Mouse (Mus musculus): ENCODE data around the gene Kcnn3. TPM values are rescaled to one million over a fixed set of nuclear protein-coding genes. Genes with fewer than 3 reads are reported as not detected.

Kcnn3 gene
- polyA plus RNA-seq, 1 experiment from 2014 or later = 4.5 TPM

DNA sequence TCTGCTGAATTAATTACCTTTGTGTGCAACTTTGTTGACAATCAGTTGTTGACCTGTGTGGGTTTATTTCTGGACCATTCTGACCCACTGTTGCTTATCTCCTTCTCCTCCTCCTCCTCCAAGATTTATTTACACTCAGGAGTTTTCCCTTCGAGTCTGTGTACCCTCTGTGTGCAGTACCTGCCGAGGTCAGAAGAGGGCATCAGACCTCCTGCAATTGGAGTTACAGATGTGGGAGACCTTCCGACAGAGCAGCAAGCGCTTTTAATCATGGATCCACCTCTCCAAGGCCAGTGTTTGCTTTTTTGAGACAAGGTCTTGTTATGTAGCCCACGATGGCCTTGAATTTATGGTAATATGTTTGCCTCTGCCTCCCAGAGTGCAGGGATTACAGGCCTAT, 25.3 kb upstream of the Kcnn3 start:
- no peaks in the 10 kb centered on the region for H3K4me1 ChIP-seq
- no peaks in the 10 kb centered on the region for H3K36me3 ChIP-seq
- H3K27me3 ChIP-seq (replicated peaks) = no peaks in the 10 kb centered on the region
- no peak overlapping the region for H3K4me3 ChIP-seq (replicated peaks)
- H3K4me2 ChIP-seq = no peak overlapping the region
- WGBS = 84% methylated on average over 5 of the region's 5 CpGs
- H3K9me3 ChIP-seq = no peaks in the 10 kb centered on the region
- no peak for ATAC-seq (ENCODE audit: insufficient read depth, low FRiP score, low read depth)
- no peak overlapping the region for H3K9ac ChIP-seq
- no peak overlapping the region for H3K27ac ChIP-seq

DNA sequence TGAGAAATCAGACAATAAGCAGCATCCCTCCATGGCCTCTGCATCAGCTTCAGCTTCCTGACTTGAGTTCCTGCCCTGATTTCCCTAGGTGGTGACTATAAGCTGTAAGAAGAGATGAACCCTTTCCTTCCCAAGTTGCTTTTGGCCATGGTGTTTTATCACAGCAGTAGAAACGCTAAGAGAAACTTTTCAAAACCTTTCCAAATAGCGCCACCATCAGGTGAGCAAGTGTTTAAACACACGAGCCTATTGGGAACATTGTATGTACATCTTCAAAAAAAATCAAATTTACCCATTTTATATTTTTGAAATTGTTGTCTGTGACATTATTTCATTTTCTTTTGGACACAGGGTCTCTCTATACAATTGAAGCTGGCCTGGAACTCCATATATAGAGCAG, 23.6 kb upstream of the Kcnn3 start:
- H3K9me3 ChIP-seq = no peaks in the 10 kb centered on the region
- H3K27me3 ChIP-seq (replicated peaks) = no peaks in the 10 kb centered on the region
- 72% methylated on average over 3 of the region's 3 CpGs for WGBS
- no peak overlapping the region for H3K4me3 ChIP-seq (replicated peaks)
- H3K27ac ChIP-seq = no peak overlapping the region
- H3K4me2 ChIP-seq = no peak overlapping the region
- no peak overlapping the region for H3K9ac ChIP-seq
- no peak for ATAC-seq (ENCODE audit: insufficient read depth, low FRiP score, low read depth)
- no peaks in the 10 kb centered on the region for H3K4me1 ChIP-seq
- H3K36me3 ChIP-seq = no peaks in the 10 kb centered on the region

DNA sequence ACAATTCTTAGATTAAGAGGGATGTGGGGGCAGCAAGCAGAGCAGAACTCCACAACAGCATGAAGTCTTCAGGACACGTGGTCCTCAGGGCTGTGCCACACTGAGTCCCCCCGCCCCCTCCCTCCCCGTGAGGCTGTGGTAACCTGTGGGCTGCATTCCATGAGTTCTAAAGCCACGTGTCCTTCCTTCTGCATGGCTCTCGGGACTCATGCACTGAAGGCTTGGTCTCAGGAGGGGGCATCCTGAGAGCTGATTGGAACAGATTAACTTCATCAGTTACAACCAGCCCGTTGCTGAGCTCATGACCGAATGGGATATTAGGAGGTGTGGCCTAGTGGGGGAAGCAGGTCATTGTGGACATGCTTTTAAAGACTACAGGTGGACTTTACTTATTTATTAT, 20.3 kb upstream of the Kcnn3 start:
- H3K9me3 ChIP-seq = no peaks in the 10 kb centered on the region
- no peak overlapping the region for H3K4me3 ChIP-seq (replicated peaks)
- no peaks in the 10 kb centered on the region for H3K36me3 ChIP-seq
- no peak overlapping the region for H3K4me2 ChIP-seq
- 52% methylated on average over 7 of the region's 7 CpGs for WGBS
- H3K9ac ChIP-seq = no peak overlapping the region
- ATAC-seq (ENCODE audit: insufficient read depth, low FRiP score, low read depth) = no peak
- no peak overlapping the region for H3K27ac ChIP-seq
- no peaks in the 10 kb centered on the region for H3K27me3 ChIP-seq (replicated peaks)
- no peaks in the 10 kb centered on the region for H3K4me1 ChIP-seq

DNA sequence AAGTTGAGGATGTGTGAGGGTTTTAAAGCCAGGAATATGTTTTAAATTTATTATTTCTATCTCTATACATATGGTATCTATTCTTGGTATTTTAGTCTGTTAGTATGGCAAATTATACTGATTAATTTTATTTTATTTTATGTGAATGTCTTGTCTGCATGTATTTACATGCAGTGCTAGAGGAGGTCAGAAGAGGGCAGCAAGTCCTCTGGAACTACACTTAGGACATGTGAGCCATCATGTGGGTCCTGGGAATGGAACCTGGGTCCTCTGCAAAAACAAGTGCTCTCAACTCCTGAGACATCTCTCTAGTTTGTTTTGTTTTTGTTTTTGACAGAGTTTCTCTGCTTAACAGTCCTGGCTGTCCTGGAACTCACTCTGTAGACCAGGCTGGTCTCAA, 18.5 kb upstream of the Kcnn3 start:
- Histone ChIP-seq H3K27ac (no peak overlapping the region), H3K27me3 (replicated peaks) (no peaks in the 10 kb centered on the region), H3K9me3 (no peaks in the 10 kb centered on the region), H3K4me2 (no peak overlapping the region), H3K36me3 (no peaks in the 10 kb centered on the region), H3K4me1 (no peaks in the 10 kb centered on the region), H3K9ac (no peak overlapping the region), H3K4me3 (replicated peaks) (no peak overlapping the region)
- ATAC-seq (ENCODE audit: insufficient read depth, low FRiP score, low read depth) = no peak

- H3K9ac ChIP-seq = no peak overlapping the region
- no peaks in the 10 kb centered on the region for H3K27me3 ChIP-seq (replicated peaks)
- ATAC-seq (ENCODE audit: insufficient read depth, low FRiP score, low read depth) = no peak
- H3K9me3 ChIP-seq = no peaks in the 10 kb centered on the region
- no peaks in the 10 kb centered on the region for H3K36me3 ChIP-seq
- H3K4me1 ChIP-seq = no peaks in the 10 kb centered on the region
- no peak overlapping the region for H3K4me3 ChIP-seq (replicated peaks)
- no peak overlapping the region for H3K27ac ChIP-seq
- H3K4me2 ChIP-seq = no peak overlapping the region
- 68% methylated on average over 7 of the region's 7 CpGs for WGBS
Measured at GRCm38 (mm10) chr3:89502551-89502950, 17.4 kb upstream of the Kcnn3 start.

DNA sequence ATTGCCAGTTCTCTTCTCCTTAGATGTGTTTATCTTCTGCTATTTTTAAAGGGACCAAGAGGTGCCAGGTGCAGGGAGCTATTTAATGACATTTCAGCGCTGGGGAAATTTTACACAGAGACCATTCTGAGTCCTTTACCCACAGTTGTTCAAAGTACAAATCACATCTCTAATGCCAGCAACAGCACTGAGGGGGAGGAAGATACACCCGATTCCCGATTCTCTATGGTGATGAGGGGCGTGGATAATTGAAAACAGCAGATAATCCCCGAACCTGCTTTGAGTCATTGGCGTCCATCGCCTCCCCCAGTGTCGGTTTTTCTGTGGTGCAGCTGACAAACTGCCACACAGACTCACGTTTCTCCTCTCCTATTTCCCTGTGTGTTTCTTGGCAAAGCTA, 11.9 kb upstream of the Kcnn3 start:
- WGBS = 47% methylated on average over 9 of the region's 9 CpGs
- no peaks in the 10 kb centered on the region for H3K4me1 ChIP-seq

GRCm38 (mm10) chr3:89510979-89511378, 9.0 kb upstream of the Kcnn3 start:
- H3K4me3 ChIP-seq (replicated peaks) = no peak overlapping the region
- ATAC-seq (ENCODE audit: insufficient read depth, low FRiP score, low read depth) = no peak; the same call in 1 of the 2 replicates
- no peaks in the 10 kb centered on the region for H3K4me1 ChIP-seq
- 17% methylated on average over 4 of the region's 4 CpGs for WGBS
- no peaks in the 10 kb centered on the region for H3K36me3 ChIP-seq
- H3K4me2 ChIP-seq = peak overlapping the region; percentile 25
- H3K27me3 ChIP-seq (replicated peaks) = peaks cover 9% of the 10 kb centered on the region; the same call in 1 of the 2 replicates
- no peak overlapping the region for H3K27ac ChIP-seq
- no peak overlapping the region for H3K9ac ChIP-seq
- no peaks in the 10 kb centered on the region for H3K9me3 ChIP-seq

More for the DNA sequence above, 11.9 kb upstream of the Kcnn3 start:
- Histone ChIP-seq H3K27me3 (replicated peaks) (peaks cover 9% of the 10 kb centered on the region; the same call in 1 of the 2 replicates), H3K27ac (no peak overlapping the region), H3K36me3 (no peaks in the 10 kb centered on the region), H3K4me2 (no peak overlapping the region), H3K9ac (no peak overlapping the region), H3K4me3 (replicated peaks) (no peak overlapping the region), H3K9me3 (no peaks in the 10 kb centered on the region)
- no peak for ATAC-seq (ENCODE audit: insufficient read depth, low FRiP score, low read depth)

- ATAC-seq (ENCODE audit: insufficient read depth, low FRiP score, low read depth) = no peak
- Histone ChIP-seq H3K27ac (no peak overlapping the region), H3K4me1 (no peaks in the 10 kb centered on the region), H3K36me3 (no peaks in the 10 kb centered on the region), H3K27me3 (replicated peaks) (peaks cover 9% of the 10 kb centered on the region; the same call in 1 of the 2 replicates), H3K9ac (no peak overlapping the region), H3K4me2 (peak overlapping the region; percentile 25), H3K9me3 (no peaks in the 10 kb centered on the region), H3K4me3 (replicated peaks) (no peak overlapping the region)
- WGBS = 27% methylated on average over 15 of the region's 15 CpGs
Measured at GRCm38 (mm10) chr3:89511400-89511799, 8.6 kb upstream of the Kcnn3 start.

GRCm38 (mm10) chr3:89512225-89512624, 7.7 kb upstream of the Kcnn3 start:
- no peak overlapping the region for H3K4me3 ChIP-seq (replicated peaks)
- no peak for ATAC-seq (ENCODE audit: insufficient read depth, low FRiP score, low read depth)
- WGBS = 84% methylated on average over 2 of the region's 2 CpGs
- H3K9ac ChIP-seq = no peak overlapping the region
- H3K27me3 ChIP-seq (replicated peaks) = peaks cover 9% of the 10 kb centered on the region; the same call in 1 of the 2 replicates
- H3K27ac ChIP-seq = no peak overlapping the region
- no peak overlapping the region for H3K4me2 ChIP-seq
- H3K4me1 ChIP-seq = no peaks in the 10 kb centered on the region
- H3K9me3 ChIP-seq = no peaks in the 10 kb centered on the region
- no peaks in the 10 kb centered on the region for H3K36me3 ChIP-seq

- no peak overlapping the region for H3K4me2 ChIP-seq
- ATAC-seq (ENCODE audit: insufficient read depth, low FRiP score, low read depth) = no peak
- no peaks in the 10 kb centered on the region for H3K36me3 ChIP-seq
- peaks cover 11% of the 10 kb centered on the region for H3K4me1 ChIP-seq
- WGBS = 56% methylated on average over 11 of the region's 11 CpGs
- peaks cover 8% of the 10 kb centered on the region; the same call in 1 of the 2 replicates for H3K27me3 ChIP-seq (replicated peaks)
- H3K27ac ChIP-seq = no peak overlapping the region
- H3K9ac ChIP-seq = no peak overlapping the region
- no peak overlapping the region for H3K4me3 ChIP-seq (replicated peaks)
- H3K9me3 ChIP-seq = no peaks in the 10 kb centered on the region
Measured at GRCm38 (mm10) chr3:89515444-89515843, 4.5 kb upstream of the Kcnn3 start.

GRCm38 (mm10) chr3:89516321-89516720, 3.6 kb upstream of the Kcnn3 start:
- ATAC-seq (ENCODE audit: insufficient read depth, low FRiP score, low read depth) = no peak
- 88% methylated on average over 5 of the region's 5 CpGs for WGBS
- Histone ChIP-seq H3K36me3 (no peaks in the 10 kb centered on the region), H3K27ac (no peak overlapping the region), H3K4me3 (replicated peaks) (no peak overlapping the region), H3K4me1 (peaks cover 17% of the 10 kb centered on the region), H3K27me3 (replicated peaks) (peaks cover 4% of the 10 kb centered on the region; the same call in 1 of the 2 replicates), H3K9me3 (no peaks in the 10 kb centered on the region), H3K4me2 (no peak overlapping the region), H3K9ac (no peak overlapping the region)

DNA sequence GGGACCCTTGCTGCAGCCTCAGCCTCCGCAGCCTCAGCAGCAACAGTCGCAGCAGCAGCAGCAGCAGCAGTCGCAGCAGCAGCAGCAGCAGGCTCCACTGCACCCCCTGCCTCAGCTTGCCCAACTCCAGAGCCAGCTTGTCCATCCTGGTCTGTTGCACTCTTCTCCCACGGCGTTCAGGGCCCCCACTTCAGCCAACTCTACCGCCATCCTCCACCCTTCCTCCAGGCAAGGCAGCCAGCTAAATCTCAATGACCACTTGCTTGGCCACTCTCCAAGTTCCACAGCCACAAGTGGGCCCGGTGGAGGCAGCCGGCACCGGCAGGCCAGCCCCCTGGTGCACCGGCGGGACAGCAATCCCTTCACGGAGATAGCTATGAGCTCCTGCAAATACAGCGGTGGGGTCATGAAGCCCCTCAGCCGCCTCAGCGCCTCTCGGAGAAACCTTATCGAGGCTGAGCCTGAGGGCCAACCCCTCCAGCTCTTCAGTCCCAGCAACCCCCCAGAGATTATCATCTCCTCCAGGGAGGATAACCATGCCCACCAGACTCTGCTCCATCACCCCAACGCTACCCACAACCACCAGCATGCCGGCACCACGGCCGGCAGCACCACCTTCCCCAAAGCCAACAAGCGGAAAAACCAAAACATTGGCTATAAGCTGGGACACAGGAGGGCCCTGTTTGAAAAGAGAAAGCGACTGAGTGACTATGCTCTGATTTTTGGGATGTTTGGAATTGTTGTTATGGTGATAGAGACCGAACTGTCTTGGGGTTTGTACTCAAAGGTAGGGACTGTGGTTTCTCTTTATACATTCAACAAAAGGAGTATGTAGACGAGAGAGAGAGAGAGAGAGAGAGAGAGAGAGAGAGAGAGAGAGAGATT, 896 bp downstream of the Kcnn3 start:
- Histone ChIP-seq H3K4me2 (peak overlapping the region; percentile 84), H3K27me3 (replicated peaks) (0 out of 2 replicates have a peak, but pooled peaks cover 3% of the 10 kb centered on the region), H3K9me3 (no peaks in the 10 kb centered on the region), H3K27ac (0 out of 2 replicates have a peak overlapping the region, but pooled peaks have one; percentile 26), H3K36me3 (no peaks in the 10 kb centered on the region), H3K9ac (peak overlapping the region; percentile 8), H3K4me3 (replicated peaks) (peak overlapping the region; percentile 43), H3K4me1 (peaks cover 40% of the 10 kb centered on the region)
- ATAC-seq (ENCODE audit: insufficient read depth, low FRiP score, low read depth) = no peak
- WGBS = 3% methylated on average over 25 of the region's 25 CpGs
